8 mouse cellular contexts compared by ENCODE assay signal in genomic region chr19:21106241-21106669, GRCm38 (mm10).
DNase-seq lines count a peak whose midpoint lies in the region; ATAC-seq and TF ChIP-seq lines count a peak whose summit lies in the region.

No protein-coding gene starts in this region.

- H3K4me1 ChIP-seq in midbrain, embryonic 14.5 days (ENCODE audit: control insufficient read depth, insufficient read depth, low read length) = no peaks in the 10 kb centered on the region
- 0 out of 2 replicates have a peak, but pooled peaks cover 2% of the 10 kb centered on the region for H3K4me1 ChIP-seq in midbrain, embryonic 10.5 days
- peaks cover 36% of the 10 kb centered on the region for H3K4me1 ChIP-seq in bone marrow macrophage, adult 2 months (ENCODE audit: control insufficient read depth, insufficient read depth, low read length)
- peaks cover 13% of the 10 kb centered on the region for H3K4me1 ChIP-seq in thymus, adult 2 months (replicated peaks; ENCODE audit: control insufficient read depth, insufficient read depth, low read length)
- no peaks in the 10 kb centered on the region for H3K4me1 ChIP-seq in midbrain, embryonic 11.5 days (ENCODE audit: control insufficient read depth, insufficient read depth, low read length)

- 48% methylated on average over 6 of the region's 6 CpGs for WGBS in midbrain, embryonic 14.5 days
- WGBS in midbrain, embryonic 10.5 days = 68% methylated on average over 6 of the region's 6 CpGs
- WGBS in thymus, adult 2 months = 82% methylated on average over 6 of the region's 6 CpGs
- WGBS in midbrain, embryonic 11.5 days = 82% methylated on average over 6 of the region's 6 CpGs

- H3K27ac ChIP-seq in midbrain, embryonic 14.5 days (replicated peaks; ENCODE audit: low read depth, low read length) = no peak overlapping the region; the same call in 1 of the 2 replicates
- no peak overlapping the region for H3K27ac ChIP-seq in midbrain, embryonic 10.5 days (replicated peaks)
- peak overlapping the region; percentile 83 for H3K27ac ChIP-seq in bone marrow macrophage, adult 2 months (ENCODE audit: insufficient read depth, low read depth, low read length)
- H3K27ac ChIP-seq in thymus, adult 2 months (ENCODE audit: control insufficient read depth, insufficient read depth, low read length) = no peak overlapping the region
- no peak overlapping the region for H3K27ac ChIP-seq in midbrain, embryonic 11.5 days (ENCODE audit: low read depth, low read length)

- no peaks in the 10 kb centered on the region for H3K36me3 ChIP-seq in midbrain, embryonic 14.5 days (ENCODE audit: control insufficient read depth, insufficient read depth, low read length)
- no peaks in the 10 kb centered on the region for H3K36me3 ChIP-seq in midbrain, embryonic 10.5 days
- H3K36me3 ChIP-seq in thymus, adult 2 months (ENCODE audit: control insufficient read depth, insufficient read depth, low read length) = no peaks in the 10 kb centered on the region
- H3K36me3 ChIP-seq in midbrain, embryonic 11.5 days (ENCODE audit: control insufficient read depth, insufficient read depth, low read length) = no peaks in the 10 kb centered on the region

- no peaks in the 10 kb centered on the region for H3K27me3 ChIP-seq in midbrain, embryonic 14.5 days (ENCODE audit: control insufficient read depth, insufficient read depth, low read length)
- no peaks in the 10 kb centered on the region for H3K27me3 ChIP-seq in midbrain, embryonic 10.5 days (ENCODE audit: low read depth, poor library complexity, severe bottlenecking)
- no peaks in the 10 kb centered on the region for H3K27me3 ChIP-seq in thymus, adult 2 months (ENCODE audit: control insufficient read depth, insufficient read depth, low read length)
- no peaks in the 10 kb centered on the region for H3K27me3 ChIP-seq in midbrain, embryonic 11.5 days (ENCODE audit: control insufficient read depth, insufficient read depth, low read length)

- TF ChIP-seq CTCF in bone marrow macrophage, adult 2 months (IDR thresholded peaks at IDR 0.05; ENCODE audit: low read depth, low read length) = no peak
- TF ChIP-seq CTCF in thymus, adult 2 months (IDR thresholded peaks at IDR 0.05; ENCODE audit: borderline replicate concordance, control insufficient read depth, extremely low read depth, insufficient read depth, low read length, poor library complexity) = no peak

- peak; percentile 18 for DNase-seq in midbrain, embryonic 14.5 days
- DNase-seq in midbrain, embryonic 10.5 days (ENCODE audit: low spot score) = no peak
- DNase-seq in kidney, adult 11 months = peak; percentile 64
- DNase-seq in lung, postnatal 14 days = peak; percentile 28
- no peak for DNase-seq in right cerebral cortex, postnatal 14 days
- no peak for DNase-seq in thymus, adult 2 months
- no peak for DNase-seq in midbrain, embryonic 11.5 days (ENCODE audit: low spot score, missing footprints)

- H3K4me2 ChIP-seq in midbrain, embryonic 14.5 days (ENCODE audit: low read length) = no peak overlapping the region
- H3K4me2 ChIP-seq in midbrain, embryonic 11.5 days = no peak overlapping the region

- no peak overlapping the region for H3K9ac ChIP-seq in midbrain, embryonic 14.5 days (replicated peaks; ENCODE audit: low read length)
- no peak overlapping the region for H3K9ac ChIP-seq in midbrain, embryonic 11.5 days (ENCODE audit: low read length)

- no peak overlapping the region for H3K4me3 ChIP-seq in midbrain, embryonic 14.5 days (replicated peaks; ENCODE audit: low read depth, low read length)
- H3K4me3 ChIP-seq in midbrain, embryonic 10.5 days = no peak overlapping the region
- peak overlapping the region; percentile 1; the same call in 1 of the 2 replicates for H3K4me3 ChIP-seq in bone marrow macrophage, adult 2 months (ENCODE audit: insufficient read depth, low read length)
- no peak overlapping the region for H3K4me3 ChIP-seq in thymus, adult 2 months (ENCODE audit: control insufficient read depth, insufficient read depth, low read length)
- H3K4me3 ChIP-seq in midbrain, embryonic 11.5 days (ENCODE audit: low read depth, low read length) = no peak overlapping the region

- no peaks in the 10 kb centered on the region for H3K9me3 ChIP-seq in midbrain, embryonic 14.5 days (ENCODE audit: control insufficient read depth, low read length)
- no peaks in the 10 kb centered on the region for H3K9me3 ChIP-seq in midbrain, embryonic 10.5 days (replicated peaks)
- no peaks in the 10 kb centered on the region for H3K9me3 ChIP-seq in midbrain, embryonic 11.5 days (ENCODE audit: control insufficient read depth, low read length)

- ATAC-seq in midbrain, embryonic 14.5 days (ENCODE audit: low FRiP score, low TSS enrichment) = no peak
- no peak for ATAC-seq in midbrain, embryonic 11.5 days (ENCODE audit: low FRiP score)

- TF ChIP-seq POLR2A in bone marrow macrophage, adult 2 months (IDR thresholded peaks at IDR 0.05; ENCODE audit: borderline replicate concordance, low read depth, low read length) = no peak
- TF ChIP-seq POLR2A in thymus, adult 2 months (IDR thresholded peaks at IDR 0.05; ENCODE audit: control insufficient read depth, extremely low read depth, insufficient read depth, low read length, poor library complexity) = no peak

Comparison
In these comparisons a context has a peak if more than half of its experiments do, and no peak if none do; other contexts are left out.
1. DNase-seq: peak in midbrain, embryonic 14.5 days (single experiment), kidney, adult 11 months (single experiment) and lung, postnatal 14 days (single experiment); none in midbrain, embryonic 10.5 days (single experiment), right cerebral cortex, postnatal 14 days (single experiment), thymus, adult 2 months (single experiment) and midbrain, embryonic 11.5 days (single experiment).